Mouse (Mus musculus): ENCODE data around the gene Brd7.

Gene Brd7

DNA sequence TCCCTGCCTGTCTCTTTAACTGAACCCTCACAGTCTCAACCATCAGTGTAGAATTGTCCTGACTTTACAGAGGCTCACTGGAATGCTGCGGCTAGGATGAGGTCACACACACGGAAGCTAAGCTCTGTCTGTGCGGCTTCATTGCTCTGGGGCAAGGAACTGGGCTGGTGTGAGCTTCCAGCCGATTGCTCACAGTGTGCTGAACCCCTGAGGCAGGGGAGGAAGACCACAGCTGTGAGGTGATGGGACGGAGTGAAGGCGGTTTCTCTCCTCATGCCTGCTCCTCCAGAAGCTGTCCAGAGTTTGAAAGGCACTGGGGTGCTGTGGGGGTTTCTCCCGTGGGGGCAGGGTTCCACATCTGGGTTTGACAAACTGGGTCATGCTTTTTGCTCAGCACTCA, 77.3 kb downstream of the Brd7 start:
- DNase-seq (ENCODE audit: low read depth), result no peak

DNA sequence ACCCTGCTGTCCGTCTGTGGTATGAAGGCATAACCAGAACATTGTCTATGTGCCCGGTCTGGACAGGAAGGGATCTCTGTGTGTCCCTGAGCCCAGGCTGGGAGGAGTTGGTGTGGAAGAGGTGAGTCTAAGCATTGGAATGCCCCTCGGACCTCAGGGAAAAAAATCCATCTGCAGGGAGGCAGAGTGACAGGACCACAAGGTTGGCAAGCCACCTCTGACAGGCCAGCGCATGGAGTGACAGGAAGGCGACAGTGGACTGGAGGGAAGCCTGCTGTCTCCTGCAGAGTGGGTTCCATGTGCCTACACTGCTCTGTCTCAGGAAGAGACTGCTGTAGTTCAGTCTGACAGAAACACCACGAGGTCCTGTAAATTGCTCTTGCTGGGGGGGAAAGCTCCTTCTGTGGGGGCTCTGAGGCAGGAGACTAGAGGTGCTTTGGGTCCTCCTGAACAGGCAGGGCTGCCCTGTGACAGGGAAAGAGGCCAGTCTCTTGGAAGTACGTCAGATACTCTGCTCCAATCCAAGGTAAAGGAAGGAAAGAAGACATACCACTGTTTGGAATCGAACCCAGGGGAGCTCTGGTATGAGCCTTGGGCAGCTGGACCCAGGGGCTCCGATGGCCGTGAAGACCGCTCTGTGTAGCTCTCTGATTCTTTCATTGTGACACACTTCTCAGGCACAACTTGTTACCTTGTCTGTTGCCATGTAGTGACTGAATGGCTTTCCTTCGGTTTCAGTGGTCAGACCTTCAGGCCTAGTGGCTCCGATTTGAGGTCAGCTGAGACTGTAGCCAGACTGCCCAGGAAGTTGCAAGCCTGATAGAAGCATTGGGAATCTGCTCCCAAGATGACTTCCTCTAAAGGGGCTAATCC, 78.5 kb downstream of the Brd7 start:
- no peak for DNase-seq (ENCODE audit: low read depth)

DNA sequence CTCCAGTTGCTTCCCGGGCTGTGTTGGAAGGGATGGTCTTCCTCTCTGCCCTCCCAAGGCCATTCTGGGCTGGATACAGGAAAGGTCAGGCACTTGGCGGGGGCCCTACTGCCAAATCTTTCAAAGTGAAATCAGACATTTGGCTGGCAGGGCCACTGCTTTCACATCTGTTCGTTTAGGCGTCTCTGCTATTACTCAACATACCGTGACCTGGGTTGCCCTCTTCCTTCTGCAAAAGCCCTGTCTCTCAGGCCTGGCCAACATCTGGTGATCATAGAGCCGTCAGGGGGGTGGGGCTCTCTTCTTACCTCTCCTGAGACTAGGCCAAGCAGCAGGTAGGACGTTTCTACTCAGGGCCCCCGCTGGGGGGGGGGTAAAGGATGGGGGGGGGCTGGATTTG, 79.3 kb downstream of the Brd7 start:
- no peak for DNase-seq (ENCODE audit: low read depth)
